Mouse (Mus musculus) bone marrow macrophage, adult 2 months (primary cell): ENCODE data around the gene Slc38a3.

Experiments used
- CTCF ChIP-seq: IDR thresholded peaks from 2 replicates; pipeline ENCODE4 v1.5.1; 2012; ENCODE audit warnings: low read depth, mild to moderate bottlenecking, low read length, moderate library complexity
- POLR2A ChIP-seq: IDR thresholded peaks from 2 replicates; pipeline ENCODE4 v1.6.1; 2012; ENCODE audit warnings: mild to moderate bottlenecking, low read depth, low read length, borderline replicate concordance

- TF ChIP-seq POLR2A (no peak), CTCF (no peak)
Measured at GRCm38 (mm10) chr9:107612945-107613569, 56.3 kb downstream of the Slc38a3 start.
